Mouse (Mus musculus) CH12.LX (cell line): ENCODE measurements at regions not wholly inside any gene's neighbourhood (a gene's known extent, or its start where the extent isn't known, plus 50 kb on each side); places are given as distances from the start of the nearest gene placed in this dataset.

Experiments
- DNase-seq: peaks from one replicate; pipeline ENCODE4 v3.0.0-alpha.2; 2013; ENCODE audit errors: extremely low read depth
- H3K27ac ChIP-seq: 2 replicates; pipeline ENCODE4 v1.5.1; 2012; ENCODE audit warnings: low read depth, mild to moderate bottlenecking, control low read depth, moderate library complexity; ENCODE audit not compliant: insufficient read depth
- H3K27me3 ChIP-seq: replicated peaks from 2 replicates; pipeline ENCODE3; 2012; ENCODE audit warnings: inconsistent platforms
- H3K36me3 ChIP-seq, 2 experiments: replicated peaks in 1 of 2; 2 replicates each; pipeline versions ENCODE3 to v1.6.1; 2012; ENCODE audit warnings: inconsistent platforms in 1 of 2, low read length in 1 of 2, mild to moderate bottlenecking in 1 of 2, mixed read lengths in 1 of 2, moderate library complexity in 1 of 2; ENCODE audit not compliant: control insufficient read depth in 1 of 2, insufficient read depth in 1 of 2
- H3K4me1 ChIP-seq, 2 experiments: 2 replicates each; pipeline ENCODE4 v1.6.1; 2012; ENCODE audit warnings: inconsistent platforms in 1 of 2, moderate library complexity in 1 of 2; ENCODE audit not compliant: insufficient read depth in 2 of 2, control insufficient read depth in 1 of 2
- H3K4me2 ChIP-seq: 2 replicates; pipeline ENCODE4 v1.6.1; 2012; ENCODE audit warnings: low read depth, mild to moderate bottlenecking, control low read depth; ENCODE audit not compliant: poor library complexity, insufficient read depth, severe bottlenecking
- H3K4me3 ChIP-seq, 3 experiments: fragments of 150-350 bp in 1 of 3; sonication (generic) in 1 of 3; replicated peaks in 1 of 3; 2 replicates each; pipeline versions ENCODE3 to v1.5.1; 2011 to 2012; ENCODE audit warnings: low read depth in 2 of 3, low read length in 2 of 3, mild to moderate bottlenecking in 2 of 3, moderate library complexity in 2 of 3, control low read depth in 1 of 3, improper control_type of control experiment in 1 of 3, inconsistent platforms in 1 of 3, mixed read lengths in 1 of 3; ENCODE audit not compliant: poor library complexity in 1 of 3
- H3K79me2 ChIP-seq: replicated peaks from 2 replicates; pipeline ENCODE4 v1.6.1; 2012; ENCODE audit warnings: mild to moderate bottlenecking, moderate library complexity; ENCODE audit not compliant: control insufficient read depth, poor library complexity, insufficient read depth, severe bottlenecking; ENCODE audit errors: extremely low read depth
- H3K9ac ChIP-seq: 2 replicates; pipeline ENCODE4 v1.6.1; 2012; ENCODE audit warnings: low read depth, mild to moderate bottlenecking, control low read depth, moderate library complexity; ENCODE audit not compliant: insufficient read depth
- H3K9me3 ChIP-seq: replicated peaks from 2 replicates; pipeline ENCODE3; 2012; ENCODE audit warnings: low read length, inconsistent platforms, mixed read lengths
- CHD1 ChIP-seq: IDR thresholded peaks from 2 replicates; pipeline ENCODE4 v1.6.1; 2012; ENCODE audit warnings: low read depth, low read length, improper control_type of control experiment, inconsistent platforms
- E2F4 ChIP-seq: IDR thresholded peaks from 2 replicates; pipeline ENCODE4 v1.6.1; 2011; ENCODE audit warnings: low read depth, low read length, improper control_type of control experiment; ENCODE audit not compliant: insufficient replicate concordance
- EP300 ChIP-seq: IDR thresholded peaks from 2 replicates; pipeline ENCODE4 v1.6.1; 2011; ENCODE audit warnings: low read length, improper control_type of control experiment
- IRF4 ChIP-seq: IDR thresholded peaks from 2 replicates; pipeline ENCODE4 v1.6.1; 2014; ENCODE audit warnings: low read depth, mild to moderate bottlenecking, inconsistent platforms, low read length, improper control_type of control experiment
- JUND ChIP-seq: conservative IDR thresholded peaks from 2 replicates; pipeline ENCODE4 v1.6.1; 2011; ENCODE audit warnings: low read depth, low read length, improper control_type of control experiment
- KAT2A ChIP-seq: IDR thresholded peaks from 2 replicates; pipeline ENCODE4 v1.6.1; 2012; ENCODE audit warnings: low read length, improper control_type of control experiment, inconsistent platforms; ENCODE audit not compliant: insufficient replicate concordance
- NRF1 ChIP-seq: IDR thresholded peaks from 2 replicates; pipeline ENCODE4 v1.6.1; 2014; ENCODE audit warnings: low read depth, mild to moderate bottlenecking, inconsistent platforms, low read length, improper control_type of control experiment, moderate library complexity
- USF1 ChIP-seq: IDR thresholded peaks from 2 replicates; pipeline ENCODE4 v1.6.1; 2014; ENCODE audit warnings: low read depth, mild to moderate bottlenecking, inconsistent platforms, low read length, improper control_type of control experiment
- USF2 ChIP-seq: conservative IDR thresholded peaks from 2 replicates; pipeline ENCODE4 v1.6.1; 2011; ENCODE audit warnings: low read depth, low read length, improper control_type of control experiment
- ZC3H11A ChIP-seq: IDR thresholded peaks from 2 replicates; pipeline ENCODE4 v1.6.1; 2012; ENCODE audit warnings: low read depth, mild to moderate bottlenecking, inconsistent platforms, low read length, improper control_type of control experiment
- ZMIZ1 ChIP-seq: IDR thresholded peaks from 2 replicates; pipeline ENCODE4 v1.6.1; 2012; ENCODE audit warnings: low read depth, mild to moderate bottlenecking, inconsistent platforms, low read length, improper control_type of control experiment
- dilution Hi-C: fragments of 300-500 bp; cut with MboI; formaldehyde crosslinking; loops from 2 replicates; pipeline ENCODE4 v1.14.3; 2020; ENCODE audit warnings: low sequenced_read_pairs; ENCODE audit not compliant: extremely low pct_unique_long_range_greater_than_20kb, extremely low pct_ligation_motif_present
- in situ Hi-C: fragments of 300-500 bp; cut with MboI; formaldehyde crosslinking; loops from 3 replicates; pipeline ENCODE4 v1.14.3; 2019; ENCODE audit warnings: low sequenced_read_pairs, low pct_ligation_motif_present, low pct_unique_long_range_greater_than_20kb, mixed read lengths

DNA sequence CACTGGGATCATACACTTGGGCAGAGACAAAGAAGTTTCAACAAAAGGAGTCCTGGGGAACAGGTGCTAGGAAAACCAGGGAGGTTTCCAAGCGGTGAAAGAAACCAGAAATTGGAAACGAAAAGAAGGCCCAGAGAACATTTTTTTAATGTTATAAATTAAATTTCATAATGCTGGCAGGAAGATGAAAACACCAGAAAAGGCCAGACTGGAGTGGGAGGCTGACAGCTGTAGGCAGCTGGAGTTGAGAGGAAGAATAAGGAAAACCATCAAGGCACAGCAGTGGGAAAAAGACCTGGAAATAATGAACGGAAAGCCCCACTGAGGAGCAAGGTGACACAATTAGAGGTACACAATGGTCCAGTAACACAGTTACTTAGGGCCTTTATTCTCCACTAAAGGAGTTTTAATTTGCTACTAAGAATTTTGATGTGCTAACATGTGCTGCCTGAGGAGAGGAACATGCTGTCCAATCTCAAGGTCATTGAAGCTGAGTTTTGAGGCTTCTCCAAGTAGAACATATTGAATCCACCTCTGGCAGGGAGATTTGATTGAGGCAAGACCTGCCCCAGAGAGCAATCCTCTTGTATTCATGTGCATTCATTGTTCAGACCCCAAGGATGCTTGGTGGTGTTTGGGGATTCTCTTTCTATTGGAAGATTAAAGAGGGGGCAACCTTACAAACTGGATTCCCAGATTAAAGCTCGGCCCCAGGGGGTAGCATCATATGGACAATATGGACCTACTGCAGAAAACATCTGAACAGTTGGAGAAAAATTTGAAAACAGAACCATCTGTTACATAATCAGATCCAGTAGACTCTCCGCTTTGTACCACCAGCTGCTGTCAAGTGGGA, 53.9 kb upstream of the Igf1 start:
- Histone ChIP-seq H3K4me1 (peaks cover 0 to 7% of the 10 kb centered on the region in 2 experiments; a peak in 1 of 4 replicates), H3K36me3 (no peaks in the 10 kb centered on the region), H3K27ac (no peak overlapping the region), H3K4me2 (no peak overlapping the region), H3K4me3 (no peak overlapping the region), H3K9ac (no peak overlapping the region), H3K27me3 (no peaks in the 10 kb centered on the region), H3K79me2 (no peaks in the 10 kb centered on the region), H3K9me3 (no peaks in the 10 kb centered on the region)
- dilution Hi-C loops: no loop called here
- TF ChIP-seq E2F4 (no peak), NRF1 (no peak), IRF4 (no peak), ZMIZ1 (no peak), CHD1 (no peak), ZC3H11A (no peak), USF1 (no peak)
- in situ Hi-C loops: no loop called here
- no peak for DNase-seq

- DNase-seq: no peak
- Histone ChIP-seq H3K79me2 (no peaks in the 10 kb centered on the region), H3K27me3 (no peaks in the 10 kb centered on the region), H3K4me1 (peaks cover 0 to 7% of the 10 kb centered on the region in 2 experiments; a peak in 1 of 4 replicates), H3K9me3 (no peaks in the 10 kb centered on the region), H3K9ac (no peak overlapping the region), H3K4me3 (no peak overlapping the region), H3K36me3 (no peaks in the 10 kb centered on the region)
- dilution Hi-C loops: no loop called here
- no peak for TF ChIP-seq KAT2A
- TF ChIP-seq USF2: no peak
- no peak for TF ChIP-seq IRF4
- no peak for TF ChIP-seq E2F4
- no peak for TF ChIP-seq EP300
- no peak for TF ChIP-seq JUND
- TF ChIP-seq, all 38 proteins: peak for 0
- no peak overlapping the region for H3K4me2 ChIP-seq
- H3K27ac ChIP-seq: no peak overlapping the region
- in situ Hi-C loops: no loop called here
These were observed 53.3 kb upstream of the Igf1 start for GRCm38 (mm10) chr10:87804792-87805082.
